Mouse (Mus musculus) myocyte (in vitro differentiated cells): Measurements from ENCODE around the gene Spin1. TPM values are rescaled to one million over a fixed set of nuclear protein-coding genes. Genes with fewer than 3 reads are reported as not detected.

ENCODE experiments used
- H3K27me3 ChIP-seq: one replicate; pipeline ENCODE4 v1.6.1; 2011; ENCODE audit not compliant: control insufficient read depth, insufficient read depth, insufficient read length
- H3K36me3 ChIP-seq: one replicate; pipeline ENCODE4 v1.6.1; 2011; ENCODE audit not compliant: control insufficient read depth, insufficient read depth
- H3K4me2 ChIP-seq: one replicate; pipeline ENCODE4 v1.6.1; 2011; ENCODE audit warnings: low read depth, control low read depth
- H3K4me3 ChIP-seq: one replicate; pipeline ENCODE4 v1.5.1; 2011; ENCODE audit warnings: mild to moderate bottlenecking, control low read depth, moderate library complexity
- H3K79me2 ChIP-seq: one replicate; pipeline ENCODE4 v1.6.1; 2011; ENCODE audit not compliant: control insufficient read depth, insufficient read depth
- H3ac ChIP-seq: one replicate; pipeline ENCODE4 v1.6.1; 2011; ENCODE audit not compliant: control insufficient read depth, insufficient read length
- CEBPB ChIP-seq: IDR thresholded peaks from 2 replicates; pipeline ENCODE4 v1.6.1; 2011; ENCODE audit warnings: mild to moderate bottlenecking, moderate library complexity; ENCODE audit not compliant: poor library complexity, insufficient read depth, severe bottlenecking
- E2F4 ChIP-seq: IDR thresholded peaks from one replicate; pipeline ENCODE4 v1.6.1; 2011; ENCODE audit warnings: mild to moderate bottlenecking, control low read depth, moderate library complexity; ENCODE audit not compliant: insufficient read depth
- MAX ChIP-seq: IDR thresholded peaks from one replicate; pipeline ENCODE4 v1.6.1; 2011; ENCODE audit warnings: low read depth, mild to moderate bottlenecking, control low read depth
- MYOD1 ChIP-seq, 3 experiments: IDR thresholded peaks; one replicate each; pipeline ENCODE4 v1.6.1; 2011; ENCODE audit warnings: control low read depth in 2 of 3, low read depth in 2 of 3, mild to moderate bottlenecking in 2 of 3, moderate library complexity in 1 of 3; ENCODE audit not compliant: insufficient read length in 2 of 3, control insufficient read depth in 1 of 3
- MYOG ChIP-seq, 3 experiments: IDR thresholded peaks; one replicate each; pipeline ENCODE4 v1.6.1; 2011; ENCODE audit warnings: control low read depth in 2 of 3, low read depth in 2 of 3, mild to moderate bottlenecking in 2 of 3; ENCODE audit not compliant: insufficient read length in 2 of 3, control insufficient read depth in 1 of 3, insufficient read depth in 1 of 3
- POLR2A ChIP-seq: IDR thresholded peaks from one replicate; pipeline ENCODE4 v1.6.1; 2011; ENCODE audit warnings: low read depth, mild to moderate bottlenecking, control low read depth, moderate library complexity; ENCODE audit not compliant: insufficient read length
- POLR2AphosphoS2 ChIP-seq: IDR thresholded peaks from one replicate; pipeline ENCODE4 v1.6.1; 2011; ENCODE audit warnings: low read depth, control low read depth; ENCODE audit not compliant: insufficient read length
- REST ChIP-seq: IDR thresholded peaks from one replicate; pipeline ENCODE4 v1.6.1; 2011; ENCODE audit warnings: mild to moderate bottlenecking, control low read depth, moderate library complexity; ENCODE audit not compliant: insufficient read depth, insufficient read length
- SRF ChIP-seq: IDR thresholded peaks from one replicate; pipeline ENCODE4 v1.6.1; 2011; ENCODE audit warnings: low read depth; ENCODE audit not compliant: control insufficient read depth, insufficient read length
- TCF12 ChIP-seq: IDR thresholded peaks from one replicate; pipeline ENCODE4 v1.6.1; 2011; ENCODE audit warnings: mild to moderate bottlenecking, control low read depth; ENCODE audit not compliant: poor library complexity, insufficient read depth, severe bottlenecking
- TCF3 ChIP-seq: IDR thresholded peaks from one replicate; pipeline ENCODE4 v1.6.1; 2011; ENCODE audit warnings: low read depth, control low read depth; ENCODE audit not compliant: insufficient read length
- USF1 ChIP-seq: IDR thresholded peaks from one replicate; pipeline ENCODE4 v1.6.1; 2011; ENCODE audit warnings: low read depth, mild to moderate bottlenecking, control low read depth, moderate library complexity
- polyA plus RNA-seq: library from polyadenylated mRNA; unstranded; fragments of >200 nt; fragmentation: generic; extraction: Trizol; gene quantifications from one replicate; pipeline ENCODE4 v1.2.1, GENCODE M21; 2012; ENCODE audit warnings: missing spikeins

Gene Spin1
- polyA plus RNA-seq, 1 experiment = 18.3 TPM

DNA sequence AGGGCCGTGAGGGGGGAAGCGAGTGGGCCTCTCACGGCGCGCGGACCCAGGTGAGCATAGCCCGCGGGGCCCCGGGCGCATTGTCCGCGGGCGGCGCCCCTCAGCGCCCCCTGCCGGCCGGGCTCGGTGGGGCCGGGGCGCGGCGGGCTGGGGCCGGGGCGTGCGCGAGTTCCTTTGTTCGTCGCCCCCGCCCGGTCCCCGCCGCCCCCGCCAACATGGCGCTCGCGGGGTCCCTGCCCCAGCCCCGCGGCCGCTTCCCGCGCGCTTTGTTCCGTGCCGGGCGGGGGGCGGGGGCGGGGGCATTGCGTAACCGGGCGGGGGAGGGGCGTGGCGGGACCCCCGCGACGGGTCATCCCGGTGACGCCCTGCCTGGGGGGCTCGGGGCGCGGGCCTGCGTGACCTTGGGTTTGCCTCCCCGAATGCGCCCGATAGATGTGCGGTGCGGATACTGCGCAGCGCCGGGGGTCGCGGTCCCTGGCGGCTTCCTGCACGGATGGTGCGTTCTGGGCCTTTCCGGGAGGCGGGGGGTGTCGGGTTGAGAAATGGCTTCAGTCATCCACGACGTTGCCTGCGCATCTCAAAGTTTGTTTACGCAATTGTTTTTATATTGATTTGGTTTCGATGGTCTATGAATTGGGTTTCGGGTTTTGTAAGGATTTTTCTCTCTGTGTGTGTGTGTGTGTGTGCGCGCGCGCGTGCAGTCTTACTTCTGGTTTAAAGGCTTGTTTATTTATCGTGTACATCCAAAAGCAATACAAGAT is 516 bp downstream of the Spin1 start:
- H3ac ChIP-seq = peak overlapping the region; percentile 64
- TF ChIP-seq POLR2AphosphoS2 = no peak
- TF ChIP-seq E2F4 = no peak
- no peak for TF ChIP-seq MAX
- no peak for TF ChIP-seq SRF
- no peak for TF ChIP-seq MYOD1 (IDR thresholded peaks at IDR 0.05; ENCODE audit: control insufficient read depth in 1 of 3, insufficient read length in 2 of 3, low read depth in 2 of 3)
- no peak for TF ChIP-seq CEBPB
- TF ChIP-seq TCF3 = no peak
- TF ChIP-seq REST = no peak
- no peak for TF ChIP-seq TCF12
- no peak for TF ChIP-seq POLR2A
- TF ChIP-seq USF1 = no peak
- no peak for TF ChIP-seq MYOG (IDR thresholded peaks at IDR 0.05; ENCODE audit: control insufficient read depth in 1 of 3, insufficient read depth in 1 of 3, insufficient read length in 2 of 3, low read depth in 2 of 3)
- no peaks in the 10 kb centered on the region for H3K36me3 ChIP-seq
- H3K79me2 ChIP-seq = peaks cover 50% of the 10 kb centered on the region
- H3K4me2 ChIP-seq = peak overlapping the region; percentile 78
- H3K4me3 ChIP-seq = peak overlapping the region; percentile 46
- no peaks in the 10 kb centered on the region for H3K27me3 ChIP-seq

DNA sequence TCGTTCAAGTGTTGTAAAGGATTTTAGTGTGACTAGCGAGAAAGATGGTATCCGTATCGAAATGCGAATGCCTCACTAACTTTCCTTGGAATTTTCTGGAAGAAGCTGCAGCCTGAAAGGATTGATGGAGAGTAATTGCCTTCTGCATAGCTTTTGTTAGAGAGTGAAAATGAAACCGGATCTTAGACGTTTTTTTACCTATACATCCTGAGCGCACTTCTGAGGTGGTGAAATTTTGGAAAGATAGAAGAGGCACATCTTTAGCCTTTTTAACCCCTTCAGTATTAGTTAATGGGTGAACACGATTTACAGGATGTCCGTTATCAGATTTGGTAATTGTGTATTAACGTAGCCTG is 1.1 kb downstream of the Spin1 start:
- Histone ChIP-seq H3ac (peak overlapping the region; percentile 64), H3K27me3 (no peaks in the 10 kb centered on the region), H3K4me3 (peak overlapping the region; percentile 46), H3K4me2 (peak overlapping the region; percentile 78), H3K79me2 (peaks cover 56% of the 10 kb centered on the region), H3K36me3 (no peaks in the 10 kb centered on the region)
- no peak for TF ChIP-seq MYOG (IDR thresholded peaks at IDR 0.05; ENCODE audit: control insufficient read depth in 1 of 3, insufficient read depth in 1 of 3, insufficient read length in 2 of 3, low read depth in 2 of 3)
- no peak for TF ChIP-seq SRF
- no peak for TF ChIP-seq TCF12
- no peak for TF ChIP-seq REST
- no peak for TF ChIP-seq USF1
- TF ChIP-seq MAX = no peak
- no peak for TF ChIP-seq TCF3
- TF ChIP-seq POLR2AphosphoS2 = no peak
- TF ChIP-seq POLR2A = no peak
- TF ChIP-seq E2F4 = no peak
- TF ChIP-seq MYOD1 (IDR thresholded peaks at IDR 0.05; ENCODE audit: control insufficient read depth in 1 of 3, insufficient read length in 2 of 3, low read depth in 2 of 3) = no peak
- no peak for TF ChIP-seq CEBPB

DNA sequence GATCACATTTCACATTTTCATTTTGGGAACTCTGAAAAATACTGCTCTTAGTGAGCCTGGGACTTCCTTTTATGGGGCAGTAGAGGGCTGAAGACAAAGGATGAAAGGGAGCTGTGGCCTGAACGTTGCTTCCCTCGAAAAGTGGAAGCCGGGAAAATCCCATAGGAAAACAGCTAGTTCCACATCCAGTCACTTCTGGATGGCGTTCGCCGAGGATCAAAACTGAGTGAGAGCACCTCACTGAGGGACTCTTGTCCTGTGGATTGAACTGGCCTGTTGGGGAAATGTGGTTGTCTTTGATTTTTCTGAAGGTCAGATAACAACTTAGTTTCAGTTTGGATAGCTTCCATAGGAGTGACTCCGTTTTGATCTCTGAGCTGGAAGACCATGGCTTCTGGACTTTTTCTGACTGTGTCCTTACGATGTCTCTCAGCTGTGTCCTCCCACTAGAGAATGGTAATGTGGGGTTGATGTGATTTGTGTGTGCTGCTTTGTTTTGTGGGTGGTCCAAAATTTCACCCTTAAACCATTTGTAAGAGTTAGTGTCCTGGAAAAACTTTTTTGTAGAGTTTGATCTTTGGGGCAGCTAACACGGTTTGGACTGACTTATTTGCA is 2.5 kb downstream of the Spin1 start:
- Histone ChIP-seq H3K4me3 (no peak overlapping the region), H3K4me2 (no peak overlapping the region)

DNA sequence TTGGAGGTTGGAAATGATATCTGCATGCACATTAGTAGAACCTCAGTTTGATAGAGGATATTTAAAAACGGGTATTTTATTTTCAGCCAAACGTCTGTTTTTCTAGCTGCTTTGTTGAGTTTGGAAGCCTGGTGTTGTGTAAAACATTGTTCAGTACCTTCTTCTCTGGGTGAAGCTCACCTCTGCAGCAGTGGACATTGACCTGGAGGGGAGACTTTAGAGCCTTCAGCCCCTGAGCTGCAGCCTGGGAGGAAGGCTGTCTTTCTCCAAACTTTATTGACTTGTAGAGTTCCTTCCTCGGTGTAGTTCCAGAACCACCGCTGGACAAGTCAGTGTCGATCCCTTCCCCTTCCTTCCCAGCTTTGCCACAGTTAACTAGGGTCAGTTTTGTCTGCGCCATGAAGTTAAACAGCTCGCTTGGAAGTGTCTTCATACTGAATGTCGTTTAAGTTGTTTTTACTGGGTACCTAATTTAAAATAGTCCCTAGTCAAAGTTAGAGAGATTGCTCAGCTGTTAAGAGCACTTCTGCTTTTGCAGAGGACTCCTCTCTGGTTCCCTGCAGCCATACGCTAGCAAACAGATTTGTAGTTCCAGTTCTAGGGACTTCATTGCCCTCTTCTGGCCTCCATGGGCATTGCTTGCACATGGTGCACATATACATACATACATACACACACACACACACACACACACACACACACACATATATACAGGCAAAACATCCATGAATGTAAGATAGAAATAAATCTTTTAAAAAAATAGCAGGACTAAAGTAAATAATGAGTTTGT is 3.4 kb downstream of the Spin1 start:
- no peak overlapping the region for H3ac ChIP-seq
- peaks cover 79% of the 10 kb centered on the region for H3K79me2 ChIP-seq
- H3K4me2 ChIP-seq = no peak overlapping the region
- no peak for TF ChIP-seq CEBPB
- no peaks in the 10 kb centered on the region for H3K36me3 ChIP-seq
- H3K27me3 ChIP-seq = no peaks in the 10 kb centered on the region
- H3K4me3 ChIP-seq = no peak overlapping the region

More for the DNA sequence above, 2.5 kb downstream of the Spin1 start:
- no peak for TF ChIP-seq POLR2A
- TF ChIP-seq MYOG (IDR thresholded peaks at IDR 0.05; ENCODE audit: control insufficient read depth in 1 of 3, insufficient read depth in 1 of 3, insufficient read length in 2 of 3, low read depth in 2 of 3) = no peak
- no peak for TF ChIP-seq CEBPB
- TF ChIP-seq REST = no peak
- TF ChIP-seq TCF3 = no peak
- no peak for TF ChIP-seq SRF
- Histone ChIP-seq H3ac (no peak overlapping the region), H3K79me2 (peaks cover 71% of the 10 kb centered on the region), H3K27me3 (no peaks in the 10 kb centered on the region), H3K36me3 (no peaks in the 10 kb centered on the region)

DNA sequence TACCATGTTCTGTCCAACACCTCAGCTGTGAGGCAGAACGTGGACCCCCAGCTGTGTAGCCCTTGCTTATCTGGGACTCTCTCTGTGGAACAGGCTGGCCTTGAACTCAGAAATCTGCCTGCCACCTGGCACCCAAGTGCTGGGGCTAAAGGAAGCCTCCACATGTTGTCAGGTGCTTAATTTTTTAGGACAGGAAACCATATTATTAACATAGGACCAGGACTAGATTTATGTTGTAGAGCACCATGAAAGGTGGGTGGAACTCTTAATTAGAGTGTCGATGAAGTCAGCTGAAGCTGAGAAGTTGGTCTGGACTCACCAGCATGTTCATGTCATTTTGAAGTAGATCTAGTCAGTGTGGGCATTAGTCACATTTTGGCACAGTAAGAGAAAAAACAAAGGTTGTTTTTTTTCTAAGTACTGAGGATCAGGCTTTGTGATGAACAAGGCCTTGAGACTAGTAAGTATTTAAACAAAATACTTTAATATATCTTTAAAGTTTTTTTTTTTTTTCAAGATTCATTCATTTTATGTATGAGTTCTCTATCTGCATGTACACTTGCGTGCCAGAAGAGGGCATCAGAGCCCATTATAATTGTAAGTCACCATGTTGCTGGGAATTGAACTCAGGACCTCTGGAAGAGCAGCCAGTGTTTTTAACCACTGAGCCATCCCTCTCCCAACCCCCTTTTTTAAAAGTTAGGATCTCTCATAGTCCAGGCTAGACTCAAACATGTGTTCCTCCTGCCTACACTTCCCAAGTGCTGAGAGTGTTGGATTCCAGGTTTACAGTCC is 5.4 kb downstream of the Spin1 start:
- no peak for TF ChIP-seq MYOG (IDR thresholded peaks at IDR 0.05; ENCODE audit: control insufficient read depth in 1 of 3, insufficient read depth in 1 of 3, insufficient read length in 2 of 3, low read depth in 2 of 3)
- TF ChIP-seq POLR2AphosphoS2 = no peak
- TF ChIP-seq REST = no peak
- no peak for TF ChIP-seq E2F4
- no peak for TF ChIP-seq USF1
- no peak for TF ChIP-seq POLR2A
- no peak for TF ChIP-seq TCF12
- TF ChIP-seq TCF3 = no peak
- no peak for TF ChIP-seq MYOD1 (IDR thresholded peaks at IDR 0.05; ENCODE audit: control insufficient read depth in 1 of 3, insufficient read length in 2 of 3, low read depth in 2 of 3)
- H3ac ChIP-seq = no peak overlapping the region
- H3K36me3 ChIP-seq = no peaks in the 10 kb centered on the region
- no peak overlapping the region for H3K4me3 ChIP-seq
- H3K27me3 ChIP-seq = no peaks in the 10 kb centered on the region
- H3K79me2 ChIP-seq = peaks cover 99% of the 10 kb centered on the region
- no peak overlapping the region for H3K4me2 ChIP-seq
